Mouse (Mus musculus) megakaryocyte, embryonic 14.5 days (primary cell): Measurements from ENCODE around the gene Frmd4b.

ENCODE experiments used
- FLI1 ChIP-seq: IDR thresholded peaks from 2 replicates; pipeline ENCODE4 v1.6.1; 2012; ENCODE audit warnings: low read length, inconsistent platforms, mixed read lengths
- GATA1 ChIP-seq: IDR thresholded peaks from 3 replicates; pipeline ENCODE4 v1.6.1; 2012; ENCODE audit warnings: mixed read lengths, low read length, inconsistent platforms, borderline replicate concordance

GRCm38 (mm10) chr6:97397935-97398334 lies 219.4 kb downstream of the Frmd4b start:
- TF ChIP-seq GATA1 (no peak), FLI1 (no peak)
